Mouse (Mus musculus): ENCODE data around the gene Sult2b1. TPM values are rescaled to one million over a fixed set of nuclear protein-coding genes. Genes with fewer than 3 reads are reported as not detected.
A peak's percentile ranks its signal among the peaks of the same experiment; 100 is the strongest.

Sult2b1 gene
- total RNA-seq, 1 experiment: 1.6 TPM

DNA sequence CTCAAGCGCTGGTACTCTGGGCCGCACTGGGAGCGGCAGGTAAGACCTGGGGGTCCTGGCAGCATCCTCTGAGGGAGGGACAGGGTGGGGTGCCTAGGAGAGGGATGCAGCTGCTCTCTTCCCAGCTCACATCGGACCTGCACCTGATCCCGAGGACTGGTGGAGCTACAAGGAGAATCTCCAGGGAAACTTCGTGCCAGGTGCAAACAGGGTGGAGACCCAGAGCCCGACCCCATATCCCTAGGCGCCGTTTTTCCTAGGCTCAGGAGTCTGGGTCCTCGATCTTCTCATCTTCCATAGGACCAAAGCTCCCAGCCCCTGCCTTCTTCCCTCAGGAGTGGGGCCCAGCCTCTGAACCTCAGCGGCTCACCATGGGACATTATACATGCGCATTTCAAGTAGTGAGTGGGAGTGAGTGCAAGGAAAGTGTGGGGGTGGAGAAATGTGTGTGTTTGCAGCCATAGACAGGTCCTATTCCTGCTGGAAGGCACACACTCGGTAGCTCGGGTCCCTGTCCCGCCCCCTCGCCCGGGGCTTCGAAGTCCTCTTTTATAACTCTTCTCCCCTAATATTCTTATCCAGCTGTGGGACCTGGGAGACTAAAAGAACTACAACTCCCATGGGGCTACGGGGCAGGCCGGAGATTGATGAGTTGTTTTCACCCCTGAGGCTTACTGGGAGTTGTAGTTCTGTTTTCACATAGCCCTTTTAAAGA lies 84.0 kb downstream of the Sult2b1 start:
- in situ Hi-C loops (cut with MboI; ENCODE audit: low sequenced_read_pairs in 2 of 2, unreplicated experiment in 2 of 2): no loop called here
- no peaks in the 10 kb centered on the region for H3K9me3 ChIP-seq (ENCODE audit: control insufficient read depth, insufficient read depth, low read depth, low read length)
- H3K4me1 ChIP-seq (ENCODE audit: control insufficient read depth in 2 of 2, insufficient read depth in 2 of 2, low read length in 2 of 2, poor library complexity in 1 of 2): peaks cover 0 to 9% of the 10 kb centered on the region in 2 experiments; a peak in 2 of 4 replicates
- peak overlapping the region; percentile 29; the same call in 1 of the 2 replicates for H3K9ac ChIP-seq (ENCODE audit: insufficient read depth, low read depth, low read length, poor library complexity, severe bottlenecking)
- peak; percentile 99 for TF ChIP-seq HCFC1 (IDR thresholded peaks at IDR 0.05; ENCODE audit: borderline replicate concordance, insufficient read depth, low read length)
- no peak for TF ChIP-seq MAFK (IDR thresholded peaks at IDR 0.05; ENCODE audit: insufficient read depth, low read depth, low read length)
- no peak for DNase-seq (ENCODE audit: low read depth, low spot score)
- no peaks in the 10 kb centered on the region for H3K36me3 ChIP-seq (ENCODE audit: control insufficient read depth, insufficient read depth, low read length, poor library complexity, severe bottlenecking)
- H3K4me3 ChIP-seq (ENCODE audit: insufficient read depth in 1 of 2, low read depth in 1 of 2, low read length in 2 of 2, poor library complexity in 1 of 2, severe bottlenecking in 1 of 2): peak overlapping the region; percentile 53 to 59
- H3K27ac ChIP-seq (ENCODE audit: insufficient read depth, low read depth, low read length, poor library complexity, severe bottlenecking): no peak overlapping the region

DNA sequence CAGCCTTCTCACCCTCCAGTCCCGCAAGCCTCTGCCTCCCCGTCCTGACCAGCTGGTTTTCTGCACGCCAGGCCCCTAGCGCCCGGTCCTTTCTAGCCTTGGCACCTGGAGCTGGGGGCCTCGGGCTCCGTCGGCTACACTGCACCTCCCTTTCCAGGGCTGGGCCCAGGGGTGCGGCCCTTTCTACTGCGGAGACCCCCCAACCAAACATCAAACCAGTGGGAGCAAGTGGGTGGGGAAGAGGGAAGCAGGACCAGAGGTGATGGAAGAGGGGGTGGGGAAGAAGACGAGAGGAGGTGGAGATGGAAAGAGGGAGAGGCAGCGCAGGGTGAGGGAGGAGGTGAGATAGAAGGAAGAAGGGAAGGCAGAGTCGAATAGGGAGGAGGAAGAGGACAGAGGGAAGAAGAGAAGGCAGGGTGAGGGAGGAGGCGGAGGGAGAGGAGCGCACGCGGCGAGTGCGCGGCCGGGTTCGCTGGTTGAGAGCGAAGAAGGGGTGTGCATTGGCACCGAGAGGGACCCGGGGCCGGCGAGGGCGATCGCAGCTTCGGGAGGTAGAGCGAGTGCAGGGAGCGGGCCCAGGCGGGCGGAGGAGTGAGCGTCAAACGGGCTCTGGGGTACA lies 84.8 kb downstream of the Sult2b1 start, which contains the start of gene Car11:
TSS of gene Car11 (plus strand) at position 321 of the 619 bp plus-strand sequence.
- no peak for TF ChIP-seq MAFK (IDR thresholded peaks at IDR 0.05; ENCODE audit: insufficient read depth, low read depth, low read length)
- TF ChIP-seq CHD2 (IDR thresholded peaks at IDR 0.05; ENCODE audit: low read depth, low read length): no peak
- no peak for TF ChIP-seq HCFC1 (IDR thresholded peaks at IDR 0.05; ENCODE audit: borderline replicate concordance, insufficient read depth, low read length)
- TF ChIP-seq ZNF384 (IDR thresholded peaks at IDR 0.05; ENCODE audit: low read depth, low read length): no peak
- TF ChIP-seq ZC3H11A (IDR thresholded peaks at IDR 0.05; ENCODE audit: borderline replicate concordance, low read depth, low read length): no peak
- in situ Hi-C loops (cut with MboI; ENCODE audit: low sequenced_read_pairs in 2 of 2, unreplicated experiment in 2 of 2): no loop called here
- Histone ChIP-seq H3K9ac (ENCODE audit: insufficient read depth, low read depth, low read length, poor library complexity, severe bottlenecking) (peak within 1 kb of the TSS; percentile 29), H3K4me1 (ENCODE audit: control insufficient read depth in 2 of 2, insufficient read depth in 2 of 2, low read length in 2 of 2, poor library complexity in 1 of 2) (peaks cover 0 to 8% of the 10 kb centered on the region in 2 experiments; a peak in 1 of 4 replicates), H3K36me3 (ENCODE audit: control insufficient read depth, insufficient read depth, low read length, poor library complexity, severe bottlenecking) (no peaks in the 10 kb centered on the region), H3K27ac (ENCODE audit: insufficient read depth, low read depth, low read length, poor library complexity, severe bottlenecking) (no peak within 1 kb of the TSS), H3K4me3 (ENCODE audit: insufficient read depth in 1 of 2, low read depth in 1 of 2, low read length in 2 of 2, poor library complexity in 1 of 2, severe bottlenecking in 1 of 2) (peak within 1 kb of the TSS; percentile 53 to 59), H3K9me3 (ENCODE audit: control insufficient read depth, insufficient read depth, low read depth, low read length) (no peaks in the 10 kb centered on the region)
- no peak for DNase-seq (ENCODE audit: low read depth, low spot score)

DNA sequence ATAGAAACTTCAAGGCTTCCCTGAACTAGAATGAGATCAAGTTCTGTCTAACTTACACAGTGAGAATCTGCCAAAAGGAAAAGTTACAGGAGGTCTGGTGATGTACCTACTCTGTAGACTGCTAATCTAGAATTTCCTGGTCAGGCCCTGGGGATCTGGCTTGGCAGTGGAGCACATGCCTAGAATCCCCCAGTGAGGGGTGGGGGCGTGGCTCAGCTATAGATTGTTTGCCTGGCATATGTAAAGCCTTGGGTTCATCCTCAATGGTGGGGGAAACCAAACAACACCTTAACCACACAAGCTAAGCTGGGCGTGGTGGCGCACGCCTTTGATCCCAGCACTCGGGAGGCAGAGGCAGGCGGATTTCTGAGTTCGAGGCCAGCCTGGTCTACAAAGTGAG lies 86.6 kb downstream of the Sult2b1 start:
- no peak for TF ChIP-seq MAFK (IDR thresholded peaks at IDR 0.05; ENCODE audit: insufficient read depth, low read depth, low read length)
- no peak for TF ChIP-seq ZC3H11A (IDR thresholded peaks at IDR 0.05; ENCODE audit: borderline replicate concordance, low read depth, low read length)
- no peak for TF ChIP-seq ZNF384 (IDR thresholded peaks at IDR 0.05; ENCODE audit: low read depth, low read length)
- no peak for TF ChIP-seq HCFC1 (IDR thresholded peaks at IDR 0.05; ENCODE audit: borderline replicate concordance, insufficient read depth, low read length)
- TF ChIP-seq CHD2 (IDR thresholded peaks at IDR 0.05; ENCODE audit: low read depth, low read length): no peak
- Histone ChIP-seq H3K27ac (ENCODE audit: insufficient read depth, low read depth, low read length, poor library complexity, severe bottlenecking) (no peak overlapping the region), H3K9me3 (ENCODE audit: control insufficient read depth, insufficient read depth, low read depth, low read length) (no peaks in the 10 kb centered on the region), H3K36me3 (ENCODE audit: control insufficient read depth, insufficient read depth, low read length, poor library complexity, severe bottlenecking) (no peaks in the 10 kb centered on the region), H3K4me3 (ENCODE audit: insufficient read depth in 1 of 2, low read depth in 1 of 2, low read length in 2 of 2, poor library complexity in 1 of 2, severe bottlenecking in 1 of 2) (no peak overlapping the region), H3K4me1 (ENCODE audit: control insufficient read depth in 2 of 2, insufficient read depth in 2 of 2, low read length in 2 of 2, poor library complexity in 1 of 2) (peaks cover 0 to 11% of the 10 kb centered on the region in 2 experiments; a peak in 1 of 4 replicates), H3K9ac (ENCODE audit: insufficient read depth, low read depth, low read length, poor library complexity, severe bottlenecking) (no peak overlapping the region)
- no peak for DNase-seq (ENCODE audit: low read depth, low spot score)
- in situ Hi-C loops (cut with MboI; ENCODE audit: low sequenced_read_pairs in 2 of 2, unreplicated experiment in 2 of 2): no loop called here

DNA sequence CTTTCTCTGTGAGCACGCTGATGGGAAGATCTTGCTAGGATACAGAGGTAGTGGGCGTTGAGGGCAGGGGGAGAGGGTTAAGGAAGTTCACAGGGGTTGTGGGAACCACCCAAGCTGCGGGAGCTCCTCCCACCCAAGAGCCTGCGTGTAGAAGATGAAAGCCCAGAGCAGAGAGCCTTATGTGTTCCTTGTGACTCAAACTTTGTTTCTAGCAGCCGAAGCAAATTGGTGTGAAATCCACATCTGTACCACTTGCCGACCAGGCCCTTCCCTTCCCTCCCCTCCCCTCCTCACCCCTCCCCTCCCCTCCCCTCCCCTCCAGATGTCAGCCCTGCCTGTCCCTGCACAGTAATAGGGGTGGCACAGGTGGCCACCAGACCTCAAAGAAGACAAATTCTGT lies 89.4 kb downstream of the Sult2b1 start:
- DNase-seq (ENCODE audit: low read depth, low spot score): no peak
- Histone ChIP-seq H3K4me1 (ENCODE audit: control insufficient read depth in 2 of 2, insufficient read depth in 2 of 2, low read length in 2 of 2, poor library complexity in 1 of 2) (peaks cover 0 to 18% of the 10 kb centered on the region in 2 experiments; a peak in 1 of 4 replicates), H3K9me3 (ENCODE audit: control insufficient read depth, insufficient read depth, low read depth, low read length) (no peaks in the 10 kb centered on the region), H3K9ac (ENCODE audit: insufficient read depth, low read depth, low read length, poor library complexity, severe bottlenecking) (no peak overlapping the region), H3K4me3 (ENCODE audit: insufficient read depth in 1 of 2, low read depth in 1 of 2, low read length in 2 of 2, poor library complexity in 1 of 2, severe bottlenecking in 1 of 2) (no peak overlapping the region), H3K36me3 (ENCODE audit: control insufficient read depth, insufficient read depth, low read length, poor library complexity, severe bottlenecking) (no peaks in the 10 kb centered on the region), H3K27ac (ENCODE audit: insufficient read depth, low read depth, low read length, poor library complexity, severe bottlenecking) (no peak overlapping the region)
- in situ Hi-C loops (cut with MboI; ENCODE audit: low sequenced_read_pairs in 2 of 2, unreplicated experiment in 2 of 2): no loop called here
- TF ChIP-seq HCFC1 (IDR thresholded peaks at IDR 0.05; ENCODE audit: borderline replicate concordance, insufficient read depth, low read length): no peak
- no peak for TF ChIP-seq CHD2 (IDR thresholded peaks at IDR 0.05; ENCODE audit: low read depth, low read length)
- TF ChIP-seq ZC3H11A (IDR thresholded peaks at IDR 0.05; ENCODE audit: borderline replicate concordance, low read depth, low read length): no peak
- TF ChIP-seq ZNF384 (IDR thresholded peaks at IDR 0.05; ENCODE audit: low read depth, low read length): no peak
- no peak for TF ChIP-seq MAFK (IDR thresholded peaks at IDR 0.05; ENCODE audit: insufficient read depth, low read depth, low read length)

All from ES-E14 (cell line).